Mouse (Mus musculus) small intestine, adult 2 months (tissue): ENCODE measurements around the gene Acyp2.

ENCODE experiments used
- CTCF ChIP-seq: fragments of 200-500 bp; IDR thresholded peaks from 2 replicates; pipeline ENCODE4 v1.5.1; 2012; ENCODE audit warnings: low read depth, mild to moderate bottlenecking, control low read depth, inconsistent platforms, low read length, moderate library complexity, mixed read lengths; ENCODE audit not compliant: insufficient replicate concordance, insufficient read length; ENCODE audit errors: extremely low read depth
- POLR2A ChIP-seq: fragments of 200-500 bp; IDR thresholded peaks from 2 replicates; pipeline ENCODE4 v1.6.1; 2012; ENCODE audit warnings: low read depth, mild to moderate bottlenecking, control low read depth, inconsistent platforms, low read length, moderate library complexity

DNA sequence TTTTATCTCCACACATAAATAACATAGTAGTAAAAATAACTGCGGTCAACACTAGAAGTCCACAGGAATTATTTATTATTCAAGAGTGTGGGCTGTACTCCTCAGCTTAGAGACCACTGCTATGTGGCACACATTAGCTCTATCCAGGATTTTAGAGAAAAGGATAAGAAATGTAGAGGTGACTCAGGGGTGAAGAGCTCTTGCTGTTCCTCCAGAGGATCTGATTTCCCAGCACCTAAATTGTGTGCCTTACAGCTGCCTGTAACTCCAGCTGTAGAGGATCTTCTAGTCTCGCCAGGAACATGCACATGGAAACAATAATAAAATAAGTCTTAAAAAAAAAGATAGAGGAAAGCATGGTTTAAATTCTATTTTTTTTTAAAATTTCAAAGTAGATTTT, 70.5 kb downstream of the Acyp2 start:
- TF ChIP-seq CTCF (no peak), POLR2A (no peak)
